Mouse (Mus musculus) frontal cortex, postnatal 14 days (tissue): ENCODE measurements around the gene Nfya.

Experiments
- DNase-seq, 2 experiments: peaks; one replicate each; pipeline ENCODE4 v3.0.0; 2022; ENCODE audit warnings: low spot score in 2 of 2

The Nfya gene

DNA sequence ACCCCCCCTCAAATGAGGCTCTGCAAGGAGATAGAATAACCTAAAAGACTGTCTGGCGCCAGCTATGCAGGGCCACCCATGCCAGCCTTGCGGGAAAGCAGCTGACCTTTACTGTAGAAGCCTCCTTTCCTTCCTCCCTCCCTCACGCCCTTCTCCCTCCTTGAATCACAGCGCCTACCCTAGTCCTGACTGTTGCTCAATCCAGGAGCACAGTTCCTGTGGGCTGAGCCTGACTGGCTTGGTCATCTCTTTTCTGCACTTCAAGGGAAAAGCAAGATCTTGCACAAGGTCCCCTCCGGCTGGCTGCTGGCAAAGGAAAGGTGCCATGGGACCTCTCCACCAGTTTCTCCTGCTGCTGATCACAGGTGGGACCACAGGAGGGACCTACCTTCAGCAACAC is 63.5 kb downstream of the Nfya start, which contains the start of gene Trem2:
Trem2 (plus strand) TSS at position 171 of the 400 bp plus-strand sequence.
- no peak for DNase-seq

DNA sequence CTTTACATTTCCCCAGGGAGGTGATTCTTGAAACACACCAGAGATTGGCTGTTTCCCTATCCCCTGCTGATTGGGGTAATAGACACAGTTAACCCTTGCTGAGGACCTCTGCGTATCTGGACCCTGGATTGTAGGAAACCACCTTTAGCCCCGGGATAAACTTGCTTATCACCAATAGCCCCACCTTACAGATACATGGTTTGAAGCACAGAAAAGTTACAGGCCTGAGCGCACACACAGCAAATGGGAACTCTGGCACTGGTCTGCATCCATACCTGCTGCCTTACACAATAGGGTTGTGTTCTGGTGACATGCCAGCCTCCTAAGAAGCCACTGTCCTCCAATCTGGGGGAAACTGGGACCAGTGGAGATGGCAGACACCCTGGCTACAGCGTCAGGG is 63.9 kb downstream of the Nfya start:
- no peak for DNase-seq

DNA sequence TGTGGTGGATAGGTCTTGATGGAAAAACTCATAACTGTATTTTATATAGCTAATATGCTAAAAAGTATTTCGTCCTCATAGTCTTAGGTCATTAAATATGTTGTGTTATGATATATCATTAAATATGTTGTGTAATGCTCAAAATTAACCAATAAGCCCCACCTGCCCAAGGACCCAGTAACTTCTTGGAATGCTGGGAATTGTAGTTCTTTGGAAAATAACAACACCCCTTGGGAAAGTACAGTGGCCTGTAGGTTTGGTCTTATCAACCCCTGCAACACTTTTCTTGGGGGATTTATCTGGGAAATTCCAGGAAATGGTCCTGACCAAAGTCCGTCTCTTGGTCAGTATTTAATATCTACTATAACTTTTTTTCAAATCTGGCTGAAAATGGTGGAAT is 66.6 kb downstream of the Nfya start:
- no peak for DNase-seq

DNA sequence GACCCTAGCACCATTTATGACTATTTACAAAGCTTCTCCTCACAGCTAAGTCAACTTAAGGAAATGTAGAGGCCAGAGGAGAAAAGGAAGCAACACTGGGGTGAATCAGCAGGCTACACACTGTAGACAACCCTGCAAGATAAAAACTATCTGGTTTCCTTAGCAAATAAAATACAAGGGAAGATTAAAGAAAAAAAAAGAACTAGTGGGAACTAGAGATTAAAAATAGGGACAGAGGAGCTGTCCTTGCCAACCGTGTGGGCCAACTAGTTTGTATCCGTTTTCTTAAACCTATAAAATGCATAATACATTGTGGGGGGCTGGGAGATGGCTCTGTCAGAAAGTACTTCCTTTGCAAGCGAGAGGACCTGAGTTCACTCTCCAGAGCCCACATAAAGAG is 67.8 kb downstream of the Nfya start:
- DNase-seq: no peak

DNA sequence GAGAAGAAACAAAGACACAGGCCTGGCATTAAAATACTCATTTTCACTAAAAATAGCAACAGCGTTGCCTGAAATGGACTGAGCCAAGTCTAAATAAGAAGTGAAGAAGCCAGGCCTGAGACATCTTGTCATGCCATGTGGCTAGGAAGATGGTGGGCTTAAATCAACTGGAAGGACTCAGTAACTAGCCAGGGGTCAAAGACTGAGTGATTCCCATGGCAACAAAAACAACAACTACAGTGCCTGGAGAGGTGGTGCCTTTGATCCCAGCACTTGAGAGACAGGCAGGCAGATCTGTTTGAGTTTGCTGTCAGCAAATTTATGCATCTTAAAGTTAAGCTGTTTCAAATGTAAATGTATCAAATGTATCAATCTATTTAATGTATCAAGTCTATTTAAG is 69.4 kb downstream of the Nfya start:
- DNase-seq: no peak
